ENCODE assay signal across 9 mouse cellular contexts in genomic region chr12:32893212-32893611, GRCm38 (mm10).
DNase-seq lines count a peak whose midpoint lies in the region; ATAC-seq and TF ChIP-seq lines count a peak whose summit lies in the region.
"Had no signal": no experiment of that assay in that cellular context is flagged by ENCODE, and none has a peak within 500 bp of the region (broad histone marks: within the 10 kb centered on the region; RNA-seq: fewer than 3 reads in every experiment).

No protein-coding gene starts in this region.

- H3K9ac ChIP-seq in liver, embryonic 16.5 days (ENCODE audit: low read depth, low read length) = no peak overlapping the region
- no peak overlapping the region for H3K9ac ChIP-seq in liver, embryonic 12.5 days
- no peak overlapping the region for H3K9ac ChIP-seq in neural tube, embryonic 12.5 days

- H3K4me3 ChIP-seq in liver, embryonic 16.5 days (ENCODE audit: low read depth, low read length) = no peak overlapping the region
- H3K4me3 ChIP-seq in liver, embryonic 12.5 days = no peak overlapping the region
- H3K4me3 ChIP-seq in neural tube, embryonic 12.5 days = no peak overlapping the region
- H3K4me3 ChIP-seq in kidney, adult 2 months (ENCODE audit: insufficient read depth, low read depth, low read length) = no peak overlapping the region
- H3K4me3 ChIP-seq: myocyte had no signal

- DNase-seq in brain, embryonic 14.5 days (ENCODE audit: low read depth) = peak; percentile 41
- no peak for DNase-seq in layer of hippocampus, adult 9-10 months (ENCODE audit: low spot score)
- no peak for DNase-seq in kidney, adult 2 months
- DNase-seq in cerebellum, adult 9-10 months = no peak

- no peak overlapping the region for H3K4me2 ChIP-seq in liver, embryonic 16.5 days (ENCODE audit: low read depth, low read length)
- H3K4me2 ChIP-seq in liver, embryonic 12.5 days = no peak overlapping the region
- no peak overlapping the region for H3K4me2 ChIP-seq in neural tube, embryonic 12.5 days (replicated peaks)

- H3K9me3 ChIP-seq in liver, embryonic 16.5 days (replicated peaks; ENCODE audit: control insufficient read depth, low read length) = no peaks in the 10 kb centered on the region
- H3K9me3 ChIP-seq in liver, embryonic 12.5 days (replicated peaks) = no peaks in the 10 kb centered on the region
- no peaks in the 10 kb centered on the region for H3K9me3 ChIP-seq in neural tube, embryonic 12.5 days

- WGBS in liver, embryonic 16.5 days (ENCODE audit: insufficient replicate concordance) = 29% methylated on average over 12 of the region's 12 CpGs
- 35% methylated on average over 12 of the region's 12 CpGs for WGBS in liver, embryonic 12.5 days (ENCODE audit: insufficient replicate concordance)
- whole genome bisulfite sequencing in neural tube, embryonic 12.5 days = 49% methylated on average over 12 of the region's 12 CpGs
- 60% methylated on average over 12 of the region's 12 CpGs for WGBS in kidney, adult 2 months

- no peak overlapping the region for H3K27ac ChIP-seq in liver, embryonic 16.5 days (ENCODE audit: low read length)
- no peak overlapping the region for H3K27ac ChIP-seq in liver, embryonic 12.5 days
- no peak overlapping the region for H3K27ac ChIP-seq in neural tube, embryonic 12.5 days
- H3K27ac ChIP-seq in kidney, adult 2 months (ENCODE audit: insufficient read depth, low read depth, low read length) = no peak overlapping the region

- H3K4me1 ChIP-seq in liver, embryonic 16.5 days (ENCODE audit: control insufficient read depth, low read depth, low read length) = no peaks in the 10 kb centered on the region
- peaks cover 5% of the 10 kb centered on the region; the same call in 1 of the 2 replicates for H3K4me1 ChIP-seq in liver, embryonic 12.5 days
- H3K4me1 ChIP-seq in neural tube, embryonic 12.5 days = no peaks in the 10 kb centered on the region
- no peaks in the 10 kb centered on the region for H3K4me1 ChIP-seq in kidney, adult 2 months (ENCODE audit: control insufficient read depth, insufficient read depth, low read length)

- peak; percentile 45; the same call in 1 of the 2 replicates for ATAC-seq in liver, embryonic 16.5 days (ENCODE audit: low read depth)
- ATAC-seq in liver, embryonic 12.5 days = no peak
- peak; percentile 66 for ATAC-seq in granulocyte monocyte progenitor cell, adult 5-6 weeks (replicated peaks; ENCODE audit: poor library complexity, severe bottlenecking)
- ATAC-seq in neural tube, embryonic 12.5 days (ENCODE audit: low FRiP score, low read depth) = peak; percentile 35; the same call in 1 of the 2 replicates

- no peak for TF ChIP-seq POLR2A in brain, embryonic 14.5 days (IDR thresholded peaks at IDR 0.05; ENCODE audit: borderline replicate concordance, extremely low read depth, insufficient read depth, insufficient read length, poor library complexity, severe bottlenecking)
- TF ChIP-seq POLR2A in kidney, adult 2 months (IDR thresholded peaks at IDR 0.05; ENCODE audit: low read depth, low read length) = no peak

- no peaks in the 10 kb centered on the region for H3K27me3 ChIP-seq in liver, embryonic 16.5 days (ENCODE audit: control insufficient read depth, insufficient read depth, low read depth, low read length)
- no peaks in the 10 kb centered on the region for H3K27me3 ChIP-seq in liver, embryonic 12.5 days (replicated peaks)
- H3K27me3 ChIP-seq in neural tube, embryonic 12.5 days (replicated peaks) = no peaks in the 10 kb centered on the region
- no peaks in the 10 kb centered on the region for H3K27me3 ChIP-seq in kidney, adult 2 months (replicated peaks; ENCODE audit: control insufficient read depth, insufficient read depth, low read length)

- no peaks in the 10 kb centered on the region for H3K36me3 ChIP-seq in liver, embryonic 16.5 days (ENCODE audit: control insufficient read depth, insufficient read depth)
- H3K36me3 ChIP-seq in liver, embryonic 12.5 days = no peaks in the 10 kb centered on the region
- H3K36me3 ChIP-seq in neural tube, embryonic 12.5 days = no peaks in the 10 kb centered on the region
- no peaks in the 10 kb centered on the region for H3K36me3 ChIP-seq in kidney, adult 2 months (ENCODE audit: control insufficient read depth, insufficient read depth, low read length)

- TF ChIP-seq CTCF in brain, embryonic 14.5 days (IDR thresholded peaks at IDR 0.05; ENCODE audit: borderline replicate concordance, extremely low read depth, insufficient read depth, insufficient read length) = no peak
- no peak for TF ChIP-seq CTCF in kidney, adult 2 months (conservative IDR thresholded peaks at IDR 0.05; ENCODE audit: insufficient read depth, insufficient read length, low read depth, low read length)
